Mouse (Mus musculus): Measurements from ENCODE around the gene C530008M17Rik. TPM values are rescaled to one million over a fixed set of nuclear protein-coding genes. Genes with fewer than 3 reads are reported as not detected.

C530008M17Rik gene
- polyA plus RNA-seq, 1 experiment from 2014 or later: 10.0 TPM

- no peak overlapping the region for H3K9ac ChIP-seq (ENCODE audit: low read length)
- no peaks in the 10 kb centered on the region for H3K9me3 ChIP-seq (replicated peaks; ENCODE audit: control insufficient read depth, low read length)
- WGBS: 87% methylated on average over 2 of the region's 2 CpGs
- no peaks in the 10 kb centered on the region for H3K27me3 ChIP-seq (ENCODE audit: control insufficient read depth, insufficient read depth, low read length)
- ATAC-seq (ENCODE audit: insufficient read depth, low FRiP score): no peak
- H3K4me1 ChIP-seq (ENCODE audit: control insufficient read depth, insufficient read depth, low read length): no peaks in the 10 kb centered on the region
- H3K36me3 ChIP-seq (ENCODE audit: control insufficient read depth, insufficient read depth, low read length): 0 out of 2 replicates have a peak, but pooled peaks cover 12% of the 10 kb centered on the region
- no peak overlapping the region for H3K4me2 ChIP-seq (ENCODE audit: low read depth, low read length)
- H3K4me3 ChIP-seq (replicated peaks; ENCODE audit: low read length): no peak overlapping the region
- H3K27ac ChIP-seq (ENCODE audit: low read length): no peak overlapping the region
These were observed 20.7 kb upstream of the C530008M17Rik start for GRCm38 (mm10) chr5:76635592-76635991.

GRCm38 (mm10) chr5:76642076-76642475, 14.2 kb upstream of the C530008M17Rik start:
- ATAC-seq (ENCODE audit: insufficient read depth, low FRiP score): no peak
- 90% methylated on average over 4 of the region's 4 CpGs for WGBS

GRCm38 (mm10) chr5:76644234-76644633, 12.1 kb upstream of the C530008M17Rik start:
- Histone ChIP-seq H3K27me3 (ENCODE audit: control insufficient read depth, insufficient read depth, low read length) (no peaks in the 10 kb centered on the region), H3K4me2 (ENCODE audit: low read depth, low read length) (no peak overlapping the region), H3K9me3 (replicated peaks; ENCODE audit: control insufficient read depth, low read length) (no peaks in the 10 kb centered on the region), H3K36me3 (ENCODE audit: control insufficient read depth, insufficient read depth, low read length) (peaks cover 18% of the 10 kb centered on the region), H3K9ac (ENCODE audit: low read length) (no peak overlapping the region), H3K27ac (ENCODE audit: low read length) (no peak overlapping the region), H3K4me1 (ENCODE audit: control insufficient read depth, insufficient read depth, low read length) (no peaks in the 10 kb centered on the region), H3K4me3 (replicated peaks; ENCODE audit: low read length) (no peak overlapping the region)
- ATAC-seq (ENCODE audit: insufficient read depth, low FRiP score): no peak
- 90% methylated on average over 7 of the region's 7 CpGs for WGBS

More at GRCm38 (mm10) chr5:76642076-76642475, 14.2 kb upstream of the C530008M17Rik start:
- H3K4me3 ChIP-seq (replicated peaks; ENCODE audit: low read length): no peak overlapping the region
- H3K36me3 ChIP-seq (ENCODE audit: control insufficient read depth, insufficient read depth, low read length): peaks cover 18% of the 10 kb centered on the region
- H3K4me1 ChIP-seq (ENCODE audit: control insufficient read depth, insufficient read depth, low read length): no peaks in the 10 kb centered on the region
- no peaks in the 10 kb centered on the region for H3K27me3 ChIP-seq (ENCODE audit: control insufficient read depth, insufficient read depth, low read length)
- no peak overlapping the region for H3K27ac ChIP-seq (ENCODE audit: low read length)
- no peaks in the 10 kb centered on the region for H3K9me3 ChIP-seq (replicated peaks; ENCODE audit: control insufficient read depth, low read length)
- no peak overlapping the region for H3K9ac ChIP-seq (ENCODE audit: low read length)
- no peak overlapping the region for H3K4me2 ChIP-seq (ENCODE audit: low read depth, low read length)

- H3K4me3 ChIP-seq (replicated peaks; ENCODE audit: low read length): no peak overlapping the region
- no peaks in the 10 kb centered on the region for H3K9me3 ChIP-seq (replicated peaks; ENCODE audit: control insufficient read depth, low read length)
- H3K4me1 ChIP-seq (ENCODE audit: control insufficient read depth, insufficient read depth, low read length): no peaks in the 10 kb centered on the region
- H3K27ac ChIP-seq (ENCODE audit: low read length): no peak overlapping the region
- peaks cover 18% of the 10 kb centered on the region for H3K36me3 ChIP-seq (ENCODE audit: control insufficient read depth, insufficient read depth, low read length)
- 89% methylated on average over 10 of the region's 10 CpGs for WGBS
- H3K9ac ChIP-seq (ENCODE audit: low read length): no peak overlapping the region
- ATAC-seq (ENCODE audit: insufficient read depth, low FRiP score): no peak
- H3K4me2 ChIP-seq (ENCODE audit: low read depth, low read length): no peak overlapping the region
- no peaks in the 10 kb centered on the region for H3K27me3 ChIP-seq (ENCODE audit: control insufficient read depth, insufficient read depth, low read length)
These were observed 11.0 kb upstream of the C530008M17Rik start for GRCm38 (mm10) chr5:76645091-76645868.

GRCm38 (mm10) chr5:76649897-76650296, 6.4 kb upstream of the C530008M17Rik start:
- no peak overlapping the region for H3K9ac ChIP-seq (ENCODE audit: low read length)
- no peak overlapping the region for H3K4me3 ChIP-seq (replicated peaks; ENCODE audit: low read length)
- no peaks in the 10 kb centered on the region for H3K9me3 ChIP-seq (replicated peaks; ENCODE audit: control insufficient read depth, low read length)
- 50% methylated on average over 4 of the region's 4 CpGs for WGBS
- H3K36me3 ChIP-seq (ENCODE audit: control insufficient read depth, insufficient read depth, low read length): no peaks in the 10 kb centered on the region
- H3K27me3 ChIP-seq (ENCODE audit: control insufficient read depth, insufficient read depth, low read length): no peaks in the 10 kb centered on the region
- ATAC-seq (ENCODE audit: insufficient read depth, low FRiP score): no peak
- H3K4me1 ChIP-seq (ENCODE audit: control insufficient read depth, insufficient read depth, low read length): no peaks in the 10 kb centered on the region
- no peak overlapping the region for H3K27ac ChIP-seq (ENCODE audit: low read length)
- H3K4me2 ChIP-seq (ENCODE audit: low read depth, low read length): no peak overlapping the region

GRCm38 (mm10) chr5:76651151-76651725, 5.1 kb upstream of the C530008M17Rik start:
- no peaks in the 10 kb centered on the region for H3K4me1 ChIP-seq (ENCODE audit: control insufficient read depth, insufficient read depth, low read length)
- no peak overlapping the region for H3K27ac ChIP-seq (ENCODE audit: low read length)
- no peak for ATAC-seq (ENCODE audit: insufficient read depth, low FRiP score)
- H3K4me3 ChIP-seq (replicated peaks; ENCODE audit: low read length): no peak overlapping the region
- WGBS: 61% methylated on average over 5 of the region's 5 CpGs
- H3K27me3 ChIP-seq (ENCODE audit: control insufficient read depth, insufficient read depth, low read length): no peaks in the 10 kb centered on the region
- H3K9ac ChIP-seq (ENCODE audit: low read length): no peak overlapping the region
- H3K9me3 ChIP-seq (replicated peaks; ENCODE audit: control insufficient read depth, low read length): no peaks in the 10 kb centered on the region
- H3K36me3 ChIP-seq (ENCODE audit: control insufficient read depth, insufficient read depth, low read length): no peaks in the 10 kb centered on the region
- H3K4me2 ChIP-seq (ENCODE audit: low read depth, low read length): no peak overlapping the region

GRCm38 (mm10) chr5:76657245-76658083, 1.2 kb downstream of the C530008M17Rik start:
- Histone ChIP-seq H3K27ac (ENCODE audit: low read length) (peak overlapping the region; percentile 43), H3K9ac (ENCODE audit: low read length) (peak overlapping the region; percentile 81), H3K4me1 (ENCODE audit: control insufficient read depth, insufficient read depth, low read length) (peaks cover 4% of the 10 kb centered on the region), H3K4me3 (replicated peaks; ENCODE audit: low read length) (peak overlapping the region; percentile 74), H3K36me3 (ENCODE audit: control insufficient read depth, insufficient read depth, low read length) (no peaks in the 10 kb centered on the region), H3K27me3 (ENCODE audit: control insufficient read depth, insufficient read depth, low read length) (no peaks in the 10 kb centered on the region), H3K9me3 (replicated peaks; ENCODE audit: control insufficient read depth, low read length) (no peaks in the 10 kb centered on the region), H3K4me2 (ENCODE audit: low read depth, low read length) (peak overlapping the region; percentile 89)
- 1% methylated on average over 69 of the region's 80 CpGs for WGBS
- peak; percentile 90 for ATAC-seq (ENCODE audit: insufficient read depth, low FRiP score)

GRCm38 (mm10) chr5:76658084-76658934, 2.0 kb downstream of the C530008M17Rik start:
- peak; percentile 66; the same call in 1 of the 2 replicates for ATAC-seq (ENCODE audit: insufficient read depth, low FRiP score)
- 1% methylated on average over 38 of the region's 38 CpGs for WGBS
- H3K27me3 ChIP-seq (ENCODE audit: control insufficient read depth, insufficient read depth, low read length): no peaks in the 10 kb centered on the region

More at GRCm38 (mm10) chr5:76658084-76658934, 2.0 kb downstream of the C530008M17Rik start:
- Histone ChIP-seq H3K27ac (ENCODE audit: low read length) (peak overlapping the region; percentile 43), H3K9me3 (replicated peaks; ENCODE audit: control insufficient read depth, low read length) (no peaks in the 10 kb centered on the region), H3K9ac (ENCODE audit: low read length) (peak overlapping the region; percentile 81), H3K36me3 (ENCODE audit: control insufficient read depth, insufficient read depth, low read length) (no peaks in the 10 kb centered on the region), H3K4me1 (ENCODE audit: control insufficient read depth, insufficient read depth, low read length) (peaks cover 4% of the 10 kb centered on the region), H3K4me2 (ENCODE audit: low read depth, low read length) (peak overlapping the region; percentile 89), H3K4me3 (replicated peaks; ENCODE audit: low read length) (peak overlapping the region; percentile 74)

Measured in stomach, embryonic 16.5 days (tissue).